Mouse (Mus musculus): ENCODE measurements around the gene Dlst.

- TF ChIP-seq CTCF (IDR thresholded peaks at IDR 0.05; ENCODE audit: insufficient read depth, low read depth, low read length), result no peak
- no peak for TF ChIP-seq POLR2A (IDR thresholded peaks at IDR 0.05; ENCODE audit: insufficient read depth, low read depth, low read length)
Measured at GRCm38 (mm10) chr12:85104789-85105188, 5.8 kb upstream of the Dlst start.

All from olfactory bulb, adult 2 months (tissue).